Mouse (Mus musculus) testis, adult 2 months (tissue): ENCODE data around the gene Fxyd4.

Experiments used
- CTCF ChIP-seq: fragments of 200-500 bp; IDR thresholded peaks from 2 replicates; pipeline ENCODE4 v1.5.1; 2012; ENCODE audit warnings: low read depth, mild to moderate bottlenecking, inconsistent platforms, low read length, moderate library complexity; ENCODE audit not compliant: control insufficient read depth, insufficient read depth, insufficient replicate concordance
- POLR2A ChIP-seq: fragments of 200-500 bp; IDR thresholded peaks from 2 replicates; pipeline ENCODE4 v1.6.1; 2012; ENCODE audit warnings: low read depth, mild to moderate bottlenecking, inconsistent platforms, low read length, moderate library complexity; ENCODE audit not compliant: control insufficient read depth

GRCm38 (mm10) chr6:117888032-117888431, 49.5 kb downstream of the Fxyd4 start:
- TF ChIP-seq CTCF = no peak
- no peak for TF ChIP-seq POLR2A
